Mouse (Mus musculus) bone marrow macrophage, adult 2 months (primary cell): ENCODE results near the gene Zbtb7a. TPM values are rescaled to one million over a fixed set of nuclear protein-coding genes. Genes with fewer than 3 reads are reported as not detected.

Source experiments
- H3K27ac ChIP-seq: 2 replicates; pipeline ENCODE4 v1.5.1; 2012; ENCODE audit warnings: low read depth, low read length; ENCODE audit not compliant: insufficient read depth
- H3K4me1 ChIP-seq: 2 replicates; pipeline ENCODE4 v1.6.1; 2012; ENCODE audit warnings: low read length; ENCODE audit not compliant: control insufficient read depth, insufficient read depth
- H3K4me3 ChIP-seq: 2 replicates; pipeline ENCODE4 v1.5.1; 2012; ENCODE audit warnings: mild to moderate bottlenecking, low read length, moderate library complexity; ENCODE audit not compliant: insufficient read depth
- CTCF ChIP-seq: IDR thresholded peaks from 2 replicates; pipeline ENCODE4 v1.5.1; 2012; ENCODE audit warnings: low read depth, mild to moderate bottlenecking, low read length, moderate library complexity
- POLR2A ChIP-seq: IDR thresholded peaks from 2 replicates; pipeline ENCODE4 v1.6.1; 2012; ENCODE audit warnings: mild to moderate bottlenecking, low read depth, low read length, borderline replicate concordance
- polyA plus RNA-seq: library from polyadenylated mRNA; stranded (reverse); fragments of >200 nt; gene quantifications from 2 replicates; pipeline ENCODE4 v1.2.4, GENCODE M21; 2012; ENCODE audit not compliant: missing spikeins, insufficient read depth, insufficient read length

The Zbtb7a gene
- polyA plus RNA-seq: 52.0 and 54.9 TPM in 2 replicates

- Histone ChIP-seq H3K4me1 (peaks cover 18% of the 10 kb centered on the region), H3K27ac (peak within 1 kb of the TSS; percentile 96), H3K4me3 (peak within 1 kb of the TSS; percentile 69)
- TF ChIP-seq POLR2A: no peak
- TF ChIP-seq CTCF: no peak
These were observed at the start of gene Zbtb7a for GRCm38 (mm10) chr10:81134966-81135681. Zbtb7a (plus strand) TSS chr10:81135220.

DNA sequence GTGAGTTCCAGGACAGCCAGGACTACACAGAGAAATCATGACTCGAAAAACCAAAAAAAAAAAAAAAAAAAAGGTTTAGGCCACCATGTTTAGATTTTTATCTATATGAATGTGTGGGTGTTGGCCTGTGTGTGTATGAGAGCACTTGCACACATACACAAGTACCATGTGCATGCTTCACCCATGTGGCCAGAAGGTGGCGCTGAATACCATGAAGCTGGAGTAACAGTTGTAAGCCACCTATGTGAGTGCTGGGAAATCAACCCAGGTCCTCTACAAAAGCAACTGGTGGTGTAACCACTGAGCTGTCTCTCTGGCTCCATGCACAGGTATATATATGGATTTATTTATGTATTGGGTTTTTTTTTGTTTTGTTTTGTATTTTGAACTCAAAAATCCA lies 48.0 kb upstream of the Zbtb7a start:
- Histone ChIP-seq H3K4me3 (no peak overlapping the region), H3K4me1 (no peaks in the 10 kb centered on the region), H3K27ac (no peak overlapping the region)
- TF ChIP-seq CTCF (0 out of 2 replicates have a peak, but pooled peaks have one; percentile 5), POLR2A (no peak)

DNA sequence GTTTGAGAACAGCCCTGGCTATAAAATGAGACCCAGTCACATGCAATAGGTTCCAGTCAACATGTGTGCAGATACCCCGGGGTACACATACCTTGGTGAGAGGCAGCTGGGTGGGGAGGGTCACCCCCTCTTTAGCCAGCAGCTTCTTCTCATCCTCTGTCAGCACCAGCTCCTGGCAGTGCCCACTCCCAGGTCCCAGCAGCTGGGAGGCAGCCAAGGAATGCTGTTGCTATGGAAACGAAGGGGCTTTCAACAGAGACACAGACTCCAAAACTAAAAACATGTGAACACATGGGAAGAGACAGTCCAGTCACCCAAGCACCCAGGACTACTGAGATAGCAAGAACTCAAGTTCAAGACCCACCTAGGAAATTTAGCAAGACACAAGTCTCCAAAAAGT lies 45.8 kb upstream of the Zbtb7a start:
- no peak overlapping the region for H3K27ac ChIP-seq
- TF ChIP-seq POLR2A (no peak), CTCF (no peak)
- H3K4me3 ChIP-seq: no peak overlapping the region
- no peaks in the 10 kb centered on the region for H3K4me1 ChIP-seq

- no peak overlapping the region for H3K4me3 ChIP-seq
- TF ChIP-seq CTCF: no peak
- no peak for TF ChIP-seq POLR2A
- no peaks in the 10 kb centered on the region for H3K4me1 ChIP-seq
- no peak overlapping the region for H3K27ac ChIP-seq
These were observed 44.4 kb upstream of the Zbtb7a start for GRCm38 (mm10) chr10:81090621-81091020.

DNA sequence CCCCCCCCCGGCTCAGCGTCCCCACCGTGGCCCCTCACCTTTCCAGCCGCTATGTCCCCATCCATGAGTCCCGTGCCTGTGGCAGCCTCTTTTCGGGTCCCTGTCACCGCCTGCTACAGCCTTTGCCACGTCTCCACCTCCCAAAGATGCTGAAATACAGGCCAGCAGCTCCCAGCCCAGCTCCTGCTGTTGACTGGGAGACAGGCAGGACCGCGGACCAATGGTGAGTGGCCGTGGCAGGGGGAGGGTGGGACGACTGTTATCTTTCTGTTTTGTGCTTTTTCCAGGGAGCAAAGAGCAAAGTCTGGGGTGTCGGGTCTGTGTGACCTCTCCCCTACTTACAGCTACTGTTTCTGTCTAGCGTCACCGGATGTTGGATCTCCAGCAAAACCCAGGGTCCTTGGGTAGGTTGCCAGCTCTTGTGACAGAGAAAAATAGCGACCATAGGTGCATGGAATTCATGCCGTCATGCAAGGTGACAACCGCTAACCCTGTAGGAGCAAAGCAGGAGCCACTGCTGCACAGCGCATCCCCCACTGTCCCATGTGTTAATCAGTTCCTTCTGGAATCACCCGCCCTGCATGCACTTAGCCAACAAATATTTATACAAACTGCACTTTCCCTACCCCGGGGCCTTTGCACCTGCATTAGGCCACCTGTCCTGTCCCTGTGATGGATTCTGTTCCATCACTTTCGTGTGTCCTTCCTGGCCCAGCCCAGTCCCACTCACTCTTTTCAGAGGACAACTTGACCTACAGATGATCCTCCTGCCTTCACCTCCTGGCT lies 42.4 kb upstream of the Zbtb7a start:
- Histone ChIP-seq H3K4me3 (no peak overlapping the region), H3K4me1 (no peaks in the 10 kb centered on the region), H3K27ac (no peak overlapping the region)
- TF ChIP-seq POLR2A (no peak), CTCF (no peak)

- no peaks in the 10 kb centered on the region for H3K4me1 ChIP-seq
- no peak overlapping the region for H3K27ac ChIP-seq
- TF ChIP-seq CTCF: no peak
- TF ChIP-seq POLR2A: no peak
- H3K4me3 ChIP-seq: no peak overlapping the region
These were observed 39.9 kb upstream of the Zbtb7a start for GRCm38 (mm10) chr10:81094931-81095678.

DNA sequence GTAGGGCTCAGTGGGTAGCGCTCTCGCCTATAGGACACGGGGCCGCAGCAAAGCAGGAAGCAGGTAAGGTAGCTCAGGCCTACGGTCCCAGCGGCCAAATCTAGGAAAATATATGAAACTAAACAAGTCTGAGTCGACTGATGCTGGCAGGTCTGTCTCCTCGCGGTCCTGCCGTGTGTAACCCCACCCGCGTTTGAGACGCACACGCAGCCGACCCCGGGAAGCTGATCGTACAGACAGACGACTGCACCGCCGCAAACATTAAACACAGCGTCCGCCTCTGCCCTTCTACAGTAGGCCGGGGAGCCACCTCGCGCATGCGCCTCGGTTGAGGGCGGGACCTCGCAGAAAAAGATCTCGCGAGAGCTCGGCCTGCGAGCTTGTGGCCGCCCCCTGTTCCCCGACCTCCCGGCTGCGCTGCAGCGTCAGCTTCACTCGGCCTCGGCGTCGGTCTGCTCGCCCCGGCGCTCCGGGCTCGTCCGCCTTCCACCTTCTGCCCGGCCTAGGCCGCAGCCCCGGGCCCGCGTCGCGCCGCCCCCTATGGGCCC lies 29.4 kb upstream of the Zbtb7a start, which contains the start of gene Map2k2:
Gene Map2k2, plus strand, starts transcription at position 351 of the 548 bp plus-strand sequence.
- peaks cover 24% of the 10 kb centered on the region for H3K4me1 ChIP-seq
- TF ChIP-seq POLR2A (peak; percentile 87), CTCF (no peak)
- H3K27ac ChIP-seq: peak within 1 kb of the TSS; percentile 87
- peak within 1 kb of the TSS; percentile 79 for H3K4me3 ChIP-seq

- TF ChIP-seq CTCF (no peak), POLR2A (no peak)
- peaks cover 27% of the 10 kb centered on the region for H3K4me1 ChIP-seq
- peak overlapping the region; percentile 79 for H3K4me3 ChIP-seq
- peak overlapping the region; percentile 87 for H3K27ac ChIP-seq
These were observed 28.8 kb upstream of the Zbtb7a start for GRCm38 (mm10) chr10:81106113-81106721.

GRCm38 (mm10) chr10:81112946-81113345 lies 22.1 kb upstream of the Zbtb7a start:
- TF ChIP-seq POLR2A (no peak), CTCF (no peak)
- Histone ChIP-seq H3K4me3 (no peak overlapping the region), H3K4me1 (peaks cover 5% of the 10 kb centered on the region; the same call in 1 of the 2 replicates), H3K27ac (no peak overlapping the region)
